Mouse (Mus musculus) layer of hippocampus, postnatal 25 days (tissue): ENCODE data around the gene Naa40. TPM values are rescaled to one million over a fixed set of nuclear protein-coding genes. Genes with fewer than 3 reads are reported as not detected.
A peak's percentile ranks its signal among the peaks of the same experiment; 100 is the strongest.

Experiments used
- DNase-seq, 2 experiments: peaks; one replicate each; pipeline ENCODE4 v3.0.0; 2022; ENCODE audit warnings: mixed read lengths in 2 of 2, low spot score in 1 of 2; ENCODE audit errors: extremely low spot score in 1 of 2
- total RNA-seq, 2 experiments: library from RNA; stranded (reverse); gene quantifications; 2 replicates each; pipeline ENCODE4 v1.2.3; 2021

Naa40 gene
- total RNA-seq, 2 experiments from 2014 or later, result 24.6 to 34.6 TPM

DNA sequence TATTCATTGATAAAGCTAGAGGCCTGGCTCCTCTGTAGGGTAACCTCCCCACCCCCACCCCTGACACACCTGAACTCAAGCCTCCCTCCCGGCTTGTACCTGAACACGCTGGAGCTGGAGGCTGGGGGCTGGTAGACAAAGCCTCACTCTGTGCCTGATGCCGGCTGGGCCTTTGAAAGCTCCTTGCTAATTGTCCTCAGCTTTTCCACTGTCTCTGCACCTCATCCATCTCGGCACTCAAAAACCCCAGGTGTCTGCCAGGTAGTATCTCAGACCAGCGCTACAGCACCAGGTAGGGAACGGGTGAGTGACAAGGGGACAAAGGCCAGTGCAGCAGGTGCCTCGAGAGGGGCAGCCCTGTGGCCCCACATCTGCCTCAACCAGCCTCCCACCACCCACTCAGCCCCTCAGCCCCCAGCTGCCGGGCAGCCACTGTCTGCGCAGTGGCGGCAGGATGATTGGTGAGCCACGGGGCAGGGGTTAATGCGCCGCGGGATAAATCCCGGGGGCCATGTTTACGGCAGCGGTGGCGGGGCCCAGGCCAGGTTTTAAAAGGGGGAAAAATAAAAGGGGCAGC lies 55.2 kb downstream of the Naa40 start:
- no peak for DNase-seq

DNA sequence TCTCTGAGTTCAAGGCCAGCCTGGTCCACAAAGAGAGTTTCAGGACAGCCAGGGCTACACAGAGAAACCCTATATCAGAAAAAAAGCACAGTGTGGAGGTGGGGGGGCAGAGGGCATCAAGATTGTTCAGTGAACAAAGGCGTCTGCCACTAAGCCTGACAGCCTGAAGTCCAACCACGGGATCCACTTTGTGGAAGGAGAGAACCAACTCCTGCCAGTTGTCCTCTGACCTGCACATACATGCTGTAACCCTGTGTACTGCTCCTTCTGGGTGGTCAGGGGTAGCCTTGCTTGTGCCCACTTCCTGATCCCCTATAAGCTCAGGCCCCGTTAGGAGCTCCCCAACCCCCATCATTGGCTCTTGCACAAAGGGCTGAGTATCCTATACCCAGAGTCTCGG lies 55.9 kb downstream of the Naa40 start:
- no peak for DNase-seq

DNA sequence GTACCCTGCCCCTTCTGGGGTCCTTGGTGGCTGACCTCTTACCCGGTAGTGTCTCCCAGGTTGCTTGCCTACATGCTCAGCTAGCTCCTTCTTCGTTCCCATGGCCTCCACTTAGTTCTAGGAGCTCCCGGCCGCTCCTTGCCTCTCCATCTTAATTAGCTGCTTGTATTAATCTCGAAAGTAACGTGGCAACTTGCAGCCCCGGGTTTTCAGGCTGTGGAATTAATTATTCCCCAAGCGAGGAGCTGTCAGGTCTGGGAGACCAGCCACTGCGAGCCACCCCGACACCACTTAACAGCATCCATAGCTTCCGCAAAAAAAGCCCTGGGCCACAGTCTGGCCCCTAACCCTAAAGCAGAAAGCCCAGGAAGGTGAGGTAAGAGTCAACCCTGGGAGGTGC lies 57.6 kb downstream of the Naa40 start:
- DNase-seq, result no peak

DNA sequence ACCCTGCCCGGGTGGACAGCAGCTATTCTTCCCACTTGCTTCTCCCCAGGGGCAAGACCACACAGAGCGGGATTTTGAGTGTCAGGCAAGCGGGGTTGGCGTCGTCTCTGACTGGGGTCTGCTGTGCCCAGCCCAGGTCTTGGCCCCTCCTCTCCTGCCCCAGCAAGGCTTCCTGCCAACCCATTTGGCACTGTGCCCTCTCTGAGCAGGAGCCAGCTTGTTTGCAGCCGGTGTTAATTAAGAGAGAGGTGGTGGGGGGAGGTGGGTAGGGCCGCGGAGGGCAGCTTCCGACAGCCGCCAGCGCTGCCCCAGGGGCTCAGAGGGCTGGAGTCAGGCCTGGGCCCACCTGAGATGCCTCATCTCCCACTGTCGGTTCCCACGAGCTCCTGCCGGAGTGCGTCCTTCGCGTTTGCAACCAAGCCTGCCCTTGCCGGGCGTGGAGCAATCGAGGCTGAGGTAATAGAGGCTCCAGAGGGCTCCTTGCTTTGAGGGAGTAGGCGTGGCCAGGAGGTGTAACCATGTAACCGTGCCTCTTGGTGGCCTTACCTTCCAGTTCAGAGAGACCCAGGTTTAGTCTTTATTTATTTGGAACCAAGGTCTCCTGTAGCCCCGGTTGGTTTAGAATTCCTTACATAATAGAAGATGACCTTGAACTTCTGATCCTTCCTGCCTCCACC lies 58.6 kb downstream of the Naa40 start:
- DNase-seq, result peak; percentile 66 to 79

DNA sequence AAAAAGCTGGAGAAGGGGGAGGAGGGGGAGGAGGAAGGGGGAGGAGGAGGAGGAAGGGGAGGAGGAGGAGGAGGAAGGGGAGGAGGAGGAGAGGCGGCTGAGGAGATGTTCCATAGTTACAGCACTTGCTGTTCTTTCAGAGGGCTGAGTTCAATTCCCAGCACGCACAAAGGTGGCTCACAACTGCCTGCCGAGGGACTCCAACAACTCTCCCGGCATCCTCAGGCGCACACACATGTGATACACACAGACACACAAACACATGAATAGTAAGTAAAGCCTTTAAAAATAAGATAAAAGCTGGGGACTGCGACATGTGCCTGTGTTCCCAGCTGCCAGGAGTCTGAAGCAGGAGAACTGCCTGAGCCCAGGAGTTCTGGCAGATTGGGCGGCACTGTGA lies 59.5 kb downstream of the Naa40 start:
- DNase-seq, result no peak

DNA sequence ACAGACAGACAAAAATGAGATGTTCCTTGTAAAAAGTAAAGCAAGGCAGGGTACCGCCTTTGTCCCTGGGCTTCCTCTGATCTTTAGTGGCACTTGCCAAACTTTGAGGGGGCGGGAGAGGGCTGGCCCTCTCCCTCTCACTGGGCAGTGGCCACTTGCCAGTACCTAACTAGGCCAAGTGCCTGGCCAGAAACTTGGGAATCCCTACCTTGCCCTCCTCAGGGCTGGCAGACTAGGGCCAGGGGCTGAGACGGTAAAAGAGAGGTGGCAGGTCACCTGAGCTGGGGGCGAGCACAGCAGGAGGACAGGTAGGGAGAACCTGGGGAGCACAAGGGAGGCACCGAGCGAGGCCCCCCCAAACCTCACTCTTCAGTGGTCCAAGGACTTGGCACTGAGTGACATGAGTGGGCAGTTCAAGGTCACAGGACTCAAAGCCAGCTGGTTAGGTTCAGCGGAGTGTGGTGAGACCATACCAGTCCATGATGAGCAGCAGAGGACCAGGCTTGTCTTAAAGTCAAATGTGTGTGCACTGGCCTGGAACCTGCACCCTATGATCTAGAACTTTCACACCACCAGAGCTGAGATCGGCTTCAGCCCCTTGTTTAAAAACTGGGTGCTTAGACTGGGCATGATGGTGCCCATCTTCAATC lies 60.1 kb downstream of the Naa40 start:
- no peak for DNase-seq

DNA sequence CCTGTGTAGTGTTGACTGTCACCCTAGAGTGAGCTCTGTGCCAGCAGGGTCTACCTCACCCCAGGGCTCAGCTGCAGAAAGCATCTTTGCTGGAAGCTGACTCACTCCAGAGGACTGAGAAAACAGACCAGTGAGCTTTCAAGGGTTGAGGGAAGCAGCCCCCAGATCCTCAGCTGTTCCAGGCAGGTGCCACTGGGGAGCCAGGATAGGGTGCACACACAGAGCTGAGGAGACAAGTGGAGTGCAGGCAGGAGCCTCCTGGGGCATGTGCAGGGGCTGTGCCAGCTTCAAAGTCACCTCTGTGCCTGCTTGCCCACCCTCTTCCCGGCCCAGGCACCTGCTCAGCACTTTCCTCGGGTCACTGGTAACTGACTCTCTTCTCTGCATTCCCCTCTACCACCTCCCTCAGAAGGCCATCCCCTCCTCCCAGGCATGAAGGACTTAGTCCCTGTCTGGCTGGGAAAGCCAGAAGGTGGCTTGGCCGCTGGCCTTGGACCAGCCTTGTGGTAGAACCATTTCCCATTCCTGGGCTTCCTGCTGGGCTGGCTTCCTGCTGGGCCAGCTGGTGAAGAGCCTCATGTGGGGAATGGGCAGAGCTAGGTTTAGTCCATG lies 62.0 kb downstream of the Naa40 start:
- no peak for DNase-seq

DNA sequence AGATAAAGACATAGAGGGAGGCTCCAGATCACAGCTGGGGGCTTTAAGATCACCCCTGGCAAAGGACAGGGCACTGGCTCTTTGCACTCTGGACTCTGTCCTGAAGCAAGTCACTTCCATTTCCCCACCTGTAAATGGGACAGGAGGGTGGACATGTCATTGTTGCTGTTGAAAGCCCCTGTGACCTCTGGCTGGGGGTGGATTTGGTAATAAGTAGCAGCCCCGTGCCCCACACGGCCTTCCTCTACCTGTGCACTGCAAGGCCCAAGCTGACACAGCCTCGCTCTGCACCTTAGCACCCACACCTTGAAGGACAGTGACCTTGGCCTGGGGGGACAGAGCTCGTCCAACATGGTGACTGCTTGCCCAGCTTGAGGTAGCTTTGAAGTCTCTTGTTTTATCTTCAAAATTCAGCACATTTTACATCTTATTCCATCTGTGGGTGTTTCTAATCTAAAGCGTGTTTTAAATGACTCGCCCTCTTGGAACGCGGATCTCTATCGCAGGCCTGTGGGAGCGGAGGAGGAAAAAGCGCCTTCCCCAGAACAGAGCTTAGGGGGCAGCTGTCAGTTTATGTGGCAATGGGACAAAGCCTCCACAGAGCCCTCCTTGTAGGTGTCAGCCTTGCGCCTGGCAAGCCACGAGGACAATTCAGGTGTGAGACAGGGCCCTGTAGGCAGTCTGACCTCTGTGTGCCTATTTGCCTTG lies 63.0 kb downstream of the Naa40 start:
- no peak for DNase-seq

DNA sequence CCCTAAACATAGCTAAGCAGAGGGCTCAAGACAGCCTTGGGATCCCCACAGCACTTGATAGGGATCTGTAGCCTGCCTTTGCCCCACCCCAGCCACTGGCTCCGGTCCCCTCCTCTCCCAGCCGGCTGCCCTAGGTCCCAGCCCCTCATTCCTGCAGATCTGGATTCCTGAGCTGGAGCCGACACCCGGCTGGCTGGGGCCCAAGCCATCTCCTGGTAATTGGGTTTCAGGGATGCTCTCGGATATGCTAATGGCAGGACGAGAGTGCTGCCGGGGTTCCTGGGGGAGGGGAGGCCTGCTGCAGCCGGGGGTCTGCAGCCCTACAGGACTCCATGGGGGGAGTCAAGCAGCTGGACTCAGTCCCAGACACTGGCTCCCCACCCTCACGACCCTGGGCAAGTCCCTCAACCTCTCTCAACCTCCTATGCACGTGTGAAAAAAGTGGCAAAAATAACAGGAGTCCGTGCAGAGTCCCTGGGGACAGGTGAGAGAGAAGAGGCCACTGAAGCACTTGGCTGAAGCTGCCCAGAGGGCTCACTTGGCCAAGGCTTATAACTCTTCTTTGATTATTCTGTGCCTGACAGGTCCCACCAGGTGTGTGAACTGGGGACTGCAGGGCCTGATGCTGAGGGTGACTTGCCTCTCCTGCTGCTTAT lies 64.8 kb downstream of the Naa40 start:
- no peak for DNase-seq

Other genes with a start within 250 kb of the Naa40 start
- 10 to 100 TPM; 21.9 to 23.5 TPM for gene Dnajc4, start 248.6 kb downstream of the Naa40 start, total RNA-seq
- gene Nudt22, start 245.1 kb downstream of the Naa40 start, total RNA-seq, result 10 to 100 TPM; 13.5 to 14.9 TPM
- gene Trpt1, start 245.1 kb downstream of the Naa40 start, total RNA-seq, result 10 to 100 TPM; 16.1 to 18.8 TPM
- 1 to 10 TPM; 4.3 to 4.6 TPM for gene Fermt3, start 221.7 kb downstream of the Naa40 start, total RNA-seq
- gene Stip1, start 201.2 kb downstream of the Naa40 start, total RNA-seq, result 100 to 1,000 TPM; 169 to 202 TPM
- 10 to 100 TPM; 16.4 to 22.0 TPM for gene Macrod1, start 184.4 kb downstream of the Naa40 start, total RNA-seq
- 10 to 100 TPM; 18.3 to 21.2 TPM for gene Flrt1, start 135.5 kb downstream of the Naa40 start, total RNA-seq
- gene Otub1, start 34.9 kb downstream of the Naa40 start, total RNA-seq, result 100 to 1,000 TPM; 291 to 300 TPM
- gene Cox8a, start 23.6 kb downstream of the Naa40 start, total RNA-seq, result 1,000 to 10,000 TPM; 1,060 to 1,153 TPM
- gene Rcor2, start 26.1 kb upstream of the Naa40 start, total RNA-seq, result 10 to 100 TPM; 17.4 to 20.0 TPM
- 100 to 1,000 TPM; 102 to 130 TPM for gene Mark2, start 100.7 kb upstream of the Naa40 start, total RNA-seq
- gene Spindoc, start 141.8 kb upstream of the Naa40 start, total RNA-seq, result 10 to 100 TPM; 33.8 to 35.3 TPM
- 10 to 100 TPM; 48.9 to 51.4 TPM for gene 2700081O15Rik, start 176.4 kb upstream of the Naa40 start, total RNA-seq
- 100 to 1,000 TPM; 798 to 841 TPM for gene Rtn3, start 242.1 kb upstream of the Naa40 start, total RNA-seq